Mouse (Mus musculus) heart, adult 9 months (tissue): ENCODE measurements at regions not wholly inside any gene's neighbourhood (a gene's known extent, or its start where the extent isn't known, plus 50 kb on each side); places are given as distances from the start of the nearest gene placed in this dataset.

Experiments
- DNase-seq, 2 experiments: peaks; one replicate each; pipeline ENCODE4 v3.0.0; 2022; ENCODE audit warnings: low spot score in 2 of 2

GRCm38 (mm10) chr10:67819534-67819933, 92.9 kb downstream of the Zfp365 start:
- DNase-seq, result no peak

GRCm38 (mm10) chr10:67813901-67814300, 98.6 kb downstream of the Zfp365 start:
- DNase-seq, result no peak

GRCm38 (mm10) chr10:67805131-67805530, 107.3 kb downstream of the Zfp365 start:
- DNase-seq, result no peak

- DNase-seq, result no peak
These were observed 107.8 kb downstream of the Zfp365 start for GRCm38 (mm10) chr10:67804637-67805036.

- DNase-seq, result no peak
These were observed 110.3 kb downstream of the Zfp365 start for GRCm38 (mm10) chr10:67802156-67802555.

- DNase-seq, result no peak
These were observed 110.8 kb downstream of the Zfp365 start for GRCm38 (mm10) chr10:67801619-67802018.

GRCm38 (mm10) chr10:67798991-67799390, 113.5 kb downstream of the Zfp365 start:
- DNase-seq, result no peak

- DNase-seq, result no peak
These were observed 119.3 kb downstream of the Zfp365 start for GRCm38 (mm10) chr10:67793206-67793605.

- DNase-seq, result no peak
These were observed 122.8 kb downstream of the Zfp365 start for GRCm38 (mm10) chr10:67789651-67790050.

- no peak for DNase-seq
These were observed 124.3 kb downstream of the Zfp365 start for GRCm38 (mm10) chr10:67788116-67788515.

- DNase-seq, result peak; percentile 61 to 64
These were observed 126.9 kb downstream of the Zfp365 start for GRCm38 (mm10) chr10:67785563-67785962.

- peak in 1 of 2 experiments; percentile 28 for DNase-seq
These were observed 134.1 kb downstream of the Zfp365 start for GRCm38 (mm10) chr10:67778341-67778740.

GRCm38 (mm10) chr10:67777721-67778120, 134.7 kb downstream of the Zfp365 start:
- DNase-seq, result no peak

GRCm38 (mm10) chr10:67776851-67777250, 135.6 kb downstream of the Zfp365 start:
- peak; percentile 51 to 58 for DNase-seq

- DNase-seq, result no peak
These were observed 140.7 kb downstream of the Zfp365 start for GRCm38 (mm10) chr10:67771796-67772195.

GRCm38 (mm10) chr10:67766099-67766498, 146.4 kb downstream of the Zfp365 start:
- peak in 1 of 2 experiments; percentile 34 for DNase-seq

- DNase-seq, result peak; percentile 39 to 47
These were observed 152.0 kb downstream of the Zfp365 start for GRCm38 (mm10) chr10:67760424-67760823.

GRCm38 (mm10) chr10:67748121-67748520, 164.3 kb downstream of the Zfp365 start:
- DNase-seq, result no peak

GRCm38 (mm10) chr10:67747461-67747860, 165.0 kb downstream of the Zfp365 start:
- DNase-seq, result no peak

GRCm38 (mm10) chr10:67746140-67746539, 166.3 kb downstream of the Zfp365 start:
- DNase-seq, result peak; percentile 30 to 39

- no peak for DNase-seq
These were observed 168.9 kb downstream of the Zfp365 start for GRCm38 (mm10) chr10:67743561-67743960.

- no peak for DNase-seq
These were observed 169.6 kb downstream of the Zfp365 start for GRCm38 (mm10) chr10:67742824-67743223.

- peak; percentile 35 to 40 for DNase-seq
These were observed 170.2 kb downstream of the Zfp365 start for GRCm38 (mm10) chr10:67742305-67742704.

GRCm38 (mm10) chr10:67739199-67739598, 173.3 kb downstream of the Zfp365 start:
- DNase-seq, result no peak
